Mouse (Mus musculus) CH12.LX (cell line): ENCODE measurements around the gene Cnot3.

Experiments used
- CTCF ChIP-seq, 2 experiments: IDR thresholded peaks in 1 of 2; conservative IDR thresholded peaks in 1 of 2; 2 replicates each; pipeline ENCODE4 v1.5.1; 2011 to 2012; ENCODE audit warnings: low read depth in 2 of 2, low read length in 2 of 2, improper control_type of control experiment in 1 of 2, inconsistent platforms in 1 of 2, mild to moderate bottlenecking in 1 of 2, moderate library complexity in 1 of 2
- E2F4 ChIP-seq: IDR thresholded peaks from 2 replicates; pipeline ENCODE4 v1.6.1; 2011; ENCODE audit warnings: low read depth, low read length, improper control_type of control experiment; ENCODE audit not compliant: insufficient replicate concordance
- EP300 ChIP-seq: IDR thresholded peaks from 2 replicates; pipeline ENCODE4 v1.6.1; 2011; ENCODE audit warnings: low read length, improper control_type of control experiment
- MAZ ChIP-seq: IDR thresholded peaks from 2 replicates; pipeline ENCODE4 v1.6.1; 2012; ENCODE audit warnings: low read depth, mild to moderate bottlenecking, inconsistent platforms, low read length, improper control_type of control experiment, moderate library complexity
- MYC ChIP-seq: IDR thresholded peaks from 2 replicates; pipeline ENCODE4 v1.6.1; 2011; ENCODE audit warnings: low read depth, mild to moderate bottlenecking, improper control_type of control experiment, low read length
- PAX5 ChIP-seq: IDR thresholded peaks from 2 replicates; pipeline ENCODE4 v1.6.1; 2012; ENCODE audit warnings: low read length, inconsistent platforms, mixed read lengths
- POLR2A ChIP-seq: IDR thresholded peaks from 2 replicates; pipeline ENCODE4 v1.6.1; 2011; ENCODE audit warnings: low read depth, mild to moderate bottlenecking, improper control_type of control experiment, low read length
- POLR2AphosphoS2 ChIP-seq: IDR thresholded peaks from 2 replicates; pipeline ENCODE4 v1.6.1; 2011; ENCODE audit warnings: low read depth, low read length, improper control_type of control experiment
- RCOR1 ChIP-seq: conservative IDR thresholded peaks from 2 replicates; pipeline ENCODE4 v1.6.1; 2012; ENCODE audit warnings: low read depth, mild to moderate bottlenecking, inconsistent platforms, low read length, improper control_type of control experiment
- USF1 ChIP-seq: IDR thresholded peaks from 2 replicates; pipeline ENCODE4 v1.6.1; 2014; ENCODE audit warnings: low read depth, mild to moderate bottlenecking, inconsistent platforms, low read length, improper control_type of control experiment
- ZKSCAN1 ChIP-seq: IDR thresholded peaks from 2 replicates; pipeline ENCODE4 v1.6.1; 2012; ENCODE audit warnings: low read depth, inconsistent platforms, low read length, improper control_type of control experiment, borderline replicate concordance

DNA sequence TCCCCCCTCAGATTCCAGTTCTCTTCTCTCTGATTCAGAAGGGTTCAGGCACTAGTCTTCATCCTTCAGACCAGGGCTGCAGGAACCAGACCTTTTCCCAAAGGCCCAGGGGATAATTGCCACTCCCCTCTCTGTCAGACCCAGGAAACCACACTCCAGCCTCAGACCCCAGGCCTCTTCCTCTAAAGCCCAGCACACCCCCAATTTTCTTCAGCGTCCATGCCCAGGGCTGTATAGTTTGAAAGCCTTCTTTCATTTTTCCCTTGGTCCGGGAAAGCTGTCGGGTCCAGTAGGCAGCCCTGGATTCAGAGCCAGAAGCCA is 30.1 kb downstream of the Cnot3 start:
- TF ChIP-seq POLR2AphosphoS2 (no peak), ZKSCAN1 (no peak), CTCF (conservative IDR thresholded peaks at IDR 0.05 in 1 of 2, IDR thresholded peaks at IDR 0.05 in 1 of 2; ENCODE audit: low read depth in 2 of 2, low read length in 2 of 2) (no peak), E2F4 (no peak), POLR2A (no peak), USF1 (no peak), EP300 (no peak), PAX5 (no peak), MAZ (no peak), MYC (no peak), RCOR1 (no peak)
